Mouse (Mus musculus) effector memory CD4-positive, alpha-beta T cell, adult 7 months (primary cell): Measurements from ENCODE around the gene Tmem132c. TPM values are rescaled to one million over a fixed set of nuclear protein-coding genes. Genes with fewer than 3 reads are reported as not detected.

ENCODE experiments used
- polyA plus RNA-seq: library from polyadenylated mRNA; unstranded; fragments of 100-300 nt; shearing (Covaris generic); gene quantifications from one replicate; pipeline ENCODE4 v1.2.1, GENCODE M21; 2017

The Tmem132c gene
- polyA plus RNA-seq: 0.27 TPM

GRCm38 (mm10) chr5:127241136-127241924 is at the start of gene Tmem132c:
TSS of gene Tmem132c (plus strand) at chr5:127241808.

